Mouse (Mus musculus) neural tube, embryonic 11.5 days (tissue): ENCODE results near the gene Rbm12. TPM values are rescaled to one million over a fixed set of nuclear protein-coding genes. Genes with fewer than 3 reads are reported as not detected.

Experiments
- polyA plus RNA-seq: library from polyadenylated mRNA; unstranded; fragments of >200 nt; fragmentation: Nextera tagmentation; extraction: Ambion mirVana; gene quantifications from 2 replicates; pipeline ENCODE4 v1.2.1, GENCODE M21; 2014

Gene Rbm12
- polyA plus RNA-seq, 1 experiment from 2014 or later = 48.1 TPM

Other genes starting within 250 kb of the Rbm12 start
- gene Uqcc1, start 181.7 kb downstream of the Rbm12 start, polyA plus RNA-seq = 84.7 and 88.6 TPM in 2 replicates
- gene Gm15557, start 171.2 kb downstream of the Rbm12 start, polyA plus RNA-seq = not detected in 2 replicates
- gene Gdf5, start 166.6 kb downstream of the Rbm12 start, polyA plus RNA-seq = 1.1 and 1.7 TPM in 2 replicates
- 13.7 and 16.8 TPM in 2 replicates for gene Cep250, start 155.5 kb downstream of the Rbm12 start, polyA plus RNA-seq
- gene 6430550D23Rik, start 104.0 kb downstream of the Rbm12 start, polyA plus RNA-seq = 0.86 and 2.2 TPM in 2 replicates
- 224 and 226 TPM in 2 replicates for gene Ergic3, start 103.9 kb downstream of the Rbm12 start, polyA plus RNA-seq
- not detected in 2 replicates for gene Fer1l4, start 59.0 kb downstream of the Rbm12 start, polyA plus RNA-seq
- gene Spag4, start 46.8 kb downstream of the Rbm12 start, polyA plus RNA-seq = 4.7 and 5.5 TPM in 2 replicates
- 42.7 and 53.7 TPM in 2 replicates for gene Cpne1, start within 50 bp of the Rbm12 start, polyA plus RNA-seq
- 23.2 and 28.5 TPM in 2 replicates for gene Gm28036, start 15.1 kb upstream of the Rbm12 start, polyA plus RNA-seq
- gene Romo1, start 32.1 kb upstream of the Rbm12 start, polyA plus RNA-seq = 366 and 379 TPM in 2 replicates
- 34.4 and 38.0 TPM in 2 replicates for gene Nfs1, start 32.2 kb upstream of the Rbm12 start, polyA plus RNA-seq
- 587 and 596 TPM in 2 replicates for gene Rbm39, start 68.3 kb upstream of the Rbm12 start, polyA plus RNA-seq
- 82.9 and 83.9 TPM in 2 replicates for gene Phf20, start 84.5 kb upstream of the Rbm12 start, polyA plus RNA-seq
- 3.1 and 3.2 TPM in 2 replicates for gene Cnbd2, start 200.3 kb upstream of the Rbm12 start, polyA plus RNA-seq
- gene Scand1, start 200.7 kb upstream of the Rbm12 start, polyA plus RNA-seq = 63.0 and 63.8 TPM in 2 replicates